Mouse (Mus musculus) lung, adult 2 months (tissue): ENCODE measurements around the gene Nfasc. TPM values are rescaled to one million over a fixed set of nuclear protein-coding genes. Genes with fewer than 3 reads are reported as not detected.

Experiments used
- DNase-seq: peaks from one replicate; pipeline ENCODE4 v3.0.0; 2022
- H3K4me1 ChIP-seq: fragments of 200-500 bp; 2 replicates; pipeline ENCODE4 v1.6.1; 2011; ENCODE audit warnings: low read length; ENCODE audit not compliant: control insufficient read depth, insufficient read depth
- H3K4me3 ChIP-seq: fragments of 200-500 bp; replicated peaks from 2 replicates; pipeline ENCODE3; 2011; ENCODE audit warnings: low read depth, mild to moderate bottlenecking, control low read depth, low read length; ENCODE audit errors: extremely low read depth
- CTCF ChIP-seq: fragments of 200-500 bp; IDR thresholded peaks from 2 replicates; pipeline ENCODE4 v1.5.1; 2011; ENCODE audit warnings: mild to moderate bottlenecking, low read length, control low read depth; ENCODE audit not compliant: insufficient read depth
- POLR2A ChIP-seq: fragments of 200-500 bp; IDR thresholded peaks from 2 replicates; pipeline ENCODE4 v1.6.1; 2011; ENCODE audit warnings: low read depth, mild to moderate bottlenecking, control low read depth, low read length, borderline replicate concordance; ENCODE audit errors: extremely low read depth
- WGBS: fragments of 180-500 bp; shearing (Covaris S2); methylation state at CpG from one replicate; pipeline ENCODE4 v1.1.7; 2018; 5-methylcytosine and 5-hydroxymethylcytosine counted together
- polyA plus RNA-seq: library from polyadenylated mRNA; depleted of rRNA; stranded (reverse); fragments of >200 nt; gene quantifications from 2 replicates; pipeline ENCODE4 v1.2.3, GENCODE M21; 2012

Gene Nfasc
- polyA plus RNA-seq, 1 experiment: 0.15 TPM

- Histone ChIP-seq H3K4me3 (no peak overlapping the region), H3K4me1 (no peaks in the 10 kb centered on the region)
- no peak for DNase-seq
- TF ChIP-seq CTCF (no peak), POLR2A (no peak)
- 68% methylated on average over 4 of the region's 4 CpGs for WGBS
Observed at GRCm38 (mm10) chr1:132696926-132697325, 44.7 kb downstream of the Nfasc start.

DNA sequence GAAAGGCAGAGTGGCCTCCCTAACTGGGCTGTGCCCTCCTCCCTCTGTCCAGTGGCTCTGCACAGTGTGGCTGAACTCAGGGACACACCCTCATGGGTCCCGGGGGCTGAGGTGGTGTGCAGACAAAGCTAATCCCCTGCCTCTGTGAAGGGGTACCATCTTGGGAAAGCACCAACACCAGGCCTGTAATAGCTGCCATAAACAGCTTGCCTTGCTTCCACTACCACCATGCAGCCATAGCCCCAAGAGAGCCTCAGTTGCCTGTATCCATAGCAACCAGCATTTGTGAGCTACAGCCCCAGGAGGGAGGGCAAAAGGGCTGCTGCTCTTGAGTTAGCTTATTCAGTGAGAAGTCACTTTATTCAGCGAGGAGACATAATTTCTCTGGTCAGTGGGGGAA, 45.4 kb downstream of the Nfasc start:
- Histone ChIP-seq H3K4me3 (no peak overlapping the region), H3K4me1 (no peaks in the 10 kb centered on the region)
- WGBS: 23% methylated on average over 2 of the region's 2 CpGs
- no peak for DNase-seq
- no peak for TF ChIP-seq CTCF
- TF ChIP-seq POLR2A: no peak

DNA sequence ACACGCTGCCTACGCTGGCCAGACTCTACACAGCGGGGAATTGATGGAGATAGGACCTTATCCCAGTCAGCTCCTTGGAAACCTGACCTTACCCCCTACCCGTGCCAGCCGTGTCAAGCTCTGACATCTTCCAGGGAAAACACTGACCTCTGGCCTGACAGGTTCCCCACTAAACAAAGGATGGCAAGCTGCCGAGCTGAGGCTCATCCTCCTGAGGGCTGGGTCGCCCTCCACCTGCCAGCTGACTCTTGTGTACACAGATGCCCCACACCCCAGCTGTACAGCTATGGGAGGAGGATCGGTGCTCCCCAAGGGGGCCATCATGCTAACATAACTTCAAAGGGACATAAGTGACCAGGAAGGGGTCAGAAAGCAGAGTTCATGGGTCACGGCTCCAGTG, 47.6 kb downstream of the Nfasc start:
- H3K4me3 ChIP-seq: no peak overlapping the region
- no peaks in the 10 kb centered on the region for H3K4me1 ChIP-seq
- no peak for TF ChIP-seq POLR2A
- no peak for TF ChIP-seq CTCF
- no peak for DNase-seq
- 41% methylated on average over 9 of the region's 9 CpGs for WGBS

GRCm38 (mm10) chr1:132689181-132689580, 52.4 kb downstream of the Nfasc start:
- TF ChIP-seq POLR2A (no peak), CTCF (no peak)
- Histone ChIP-seq H3K4me1 (no peaks in the 10 kb centered on the region), H3K4me3 (no peak overlapping the region)
- WGBS: 76% methylated on average over 3 of the region's 3 CpGs
- no peak for DNase-seq

- Histone ChIP-seq H3K4me1 (no peaks in the 10 kb centered on the region), H3K4me3 (no peak overlapping the region)
- 46% methylated on average over 12 of the region's 12 CpGs for WGBS
- TF ChIP-seq POLR2A (no peak), CTCF (no peak)
- DNase-seq: no peak
Observed at GRCm38 (mm10) chr1:132678935-132679334, 62.7 kb downstream of the Nfasc start.

DNA sequence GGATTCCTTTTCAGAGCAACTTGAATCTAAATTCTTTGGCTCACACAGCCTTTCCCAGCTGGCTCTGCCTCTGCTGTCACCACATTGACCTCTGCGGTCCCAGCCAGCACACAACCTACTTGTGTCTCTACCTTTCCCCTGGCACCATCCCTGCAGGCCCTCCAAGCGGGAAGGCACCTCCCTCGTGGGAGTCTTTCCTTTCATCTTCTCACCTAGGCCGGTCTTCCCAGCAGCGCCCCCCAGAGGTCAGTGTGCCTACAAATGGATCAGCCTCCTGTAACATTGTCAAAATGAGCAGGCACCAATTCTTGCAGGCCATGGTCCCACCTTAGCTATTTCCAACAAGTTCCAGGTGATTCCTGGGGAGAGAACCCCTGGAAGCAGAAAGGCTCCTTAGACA, 63.5 kb downstream of the Nfasc start:
- no peak for DNase-seq
- Histone ChIP-seq H3K4me1 (no peaks in the 10 kb centered on the region), H3K4me3 (no peak overlapping the region)
- 44% methylated on average over 5 of the region's 5 CpGs for WGBS
- no peak for TF ChIP-seq POLR2A
- TF ChIP-seq CTCF: no peak

GRCm38 (mm10) chr1:132672704-132673103, 68.9 kb downstream of the Nfasc start:
- Histone ChIP-seq H3K4me3 (no peak overlapping the region), H3K4me1 (no peaks in the 10 kb centered on the region)
- TF ChIP-seq POLR2A: no peak
- TF ChIP-seq CTCF: no peak
- DNase-seq: no peak
- WGBS: 78% methylated on average over 3 of the region's 3 CpGs

- DNase-seq: no peak
- 70% methylated on average over 6 of the region's 6 CpGs for WGBS
- TF ChIP-seq CTCF (no peak), POLR2A (no peak)
- no peaks in the 10 kb centered on the region for H3K4me1 ChIP-seq
- no peak overlapping the region for H3K4me3 ChIP-seq
Observed at GRCm38 (mm10) chr1:132669200-132669599, 72.4 kb downstream of the Nfasc start.

GRCm38 (mm10) chr1:132660354-132660753, 81.2 kb downstream of the Nfasc start:
- TF ChIP-seq CTCF (no peak), POLR2A (no peak)
- WGBS: 43% methylated on average over 4 of the region's 4 CpGs
- Histone ChIP-seq H3K4me3 (no peak overlapping the region), H3K4me1 (no peaks in the 10 kb centered on the region)
- no peak for DNase-seq

- Histone ChIP-seq H3K4me3 (no peak overlapping the region), H3K4me1 (no peaks in the 10 kb centered on the region)
- TF ChIP-seq CTCF: no peak
- no peak for TF ChIP-seq POLR2A
- no peak for DNase-seq
- 25% methylated on average over 3 of the region's 3 CpGs for WGBS
Observed at GRCm38 (mm10) chr1:132659604-132660003, 82.0 kb downstream of the Nfasc start.

GRCm38 (mm10) chr1:132655611-132656010, 86.0 kb downstream of the Nfasc start:
- no peak for DNase-seq
- TF ChIP-seq POLR2A (no peak), CTCF (no peak)
- Histone ChIP-seq H3K4me3 (no peak overlapping the region), H3K4me1 (no peaks in the 10 kb centered on the region)
- 64% methylated on average over 6 of the region's 6 CpGs for WGBS
